Mouse (Mus musculus) gastrocnemius, adult 2 months (tissue): Measurements from ENCODE around the gene Tmem51. TPM values are rescaled to one million over a fixed set of nuclear protein-coding genes. Genes with fewer than 3 reads are reported as not detected.

Source experiments
- DNase-seq: peaks from one replicate; pipeline ENCODE4 v3.0.0; 2022
- H3K27ac ChIP-seq: fragments of 200-600 bp; 2 replicates; pipeline ENCODE4 v1.8.1; 2022; ENCODE audit warnings: mild to moderate bottlenecking
- H3K4me3 ChIP-seq: fragments of 200-600 bp; 2 replicates; pipeline ENCODE4 v1.8.1; 2022; ENCODE audit warnings: mild to moderate bottlenecking, moderate library complexity
- CTCF ChIP-seq: fragments of 200-600 bp; IDR thresholded peaks from 2 replicates; pipeline ENCODE4 v1.8.1; 2022; ENCODE audit warnings: antibody characterized with exemption, mild to moderate bottlenecking, moderate library complexity
- intact Hi-C: fragments of 180-260 bp; cut with DNase I; formaldehyde crosslinking; loops from one replicate; pipeline ENCODE4 v1.15.1; 2025
- total RNA-seq, 2 experiments: library from RNA; stranded (reverse); gene quantifications; 2 replicates each; pipeline ENCODE4 v1.2.3; 2021

Gene Tmem51
- total RNA-seq, 2 experiments from 2014 or later: 0.66 to 0.75 TPM

GRCm38 (mm10) chr4:141993347-141994061 is 90.6 kb downstream of the Tmem51 start:
- no peak for TF ChIP-seq CTCF
- intact Hi-C loops: no loop called here
- Histone ChIP-seq H3K27ac (no peak overlapping the region), H3K4me3 (no peak overlapping the region)
- no peak for DNase-seq

GRCm38 (mm10) chr4:141992530-141993204 is 91.4 kb downstream of the Tmem51 start:
- Histone ChIP-seq H3K4me3 (no peak overlapping the region), H3K27ac (no peak overlapping the region)
- TF ChIP-seq CTCF: no peak
- intact Hi-C loops: no loop called here
- DNase-seq: no peak

- DNase-seq: no peak
- H3K27ac ChIP-seq: no peak overlapping the region
- TF ChIP-seq CTCF: no peak
- no peak overlapping the region for H3K4me3 ChIP-seq
- intact Hi-C loops: no loop called here
Measured at GRCm38 (mm10) chr4:141988178-141988577, 95.9 kb downstream of the Tmem51 start.

- Histone ChIP-seq H3K4me3 (no peak overlapping the region), H3K27ac (no peak overlapping the region)
- intact Hi-C loops: no loop called here
- no peak for TF ChIP-seq CTCF
- no peak for DNase-seq
Measured at GRCm38 (mm10) chr4:141983689-141984088, 100.4 kb downstream of the Tmem51 start.

- TF ChIP-seq CTCF: no peak
- DNase-seq: no peak
- Histone ChIP-seq H3K27ac (no peak overlapping the region), H3K4me3 (no peak overlapping the region)
- intact Hi-C loops: no loop called here
Measured at GRCm38 (mm10) chr4:141981475-141981874, 102.6 kb downstream of the Tmem51 start.

Other genes starting within 250 kb of the Tmem51 start
- not detected for gene Ctrc, start 237.9 kb downstream of the Tmem51 start, total RNA-seq
- 1 to 10 TPM; 5.2 to 6.1 TPM for gene Efhd2, start 209.4 kb downstream of the Tmem51 start, total RNA-seq
- not detected for gene Fhad1, start 69.2 kb downstream of the Tmem51 start, total RNA-seq
- 1 to 10 TPM; 1.5 to 2.3 TPM for gene Kazn, start 155.1 kb upstream of the Tmem51 start, total RNA-seq